Mouse (Mus musculus) central nervous system, embryonic 18 days (tissue): ENCODE data around the gene Gm5751. TPM values are rescaled to one million over a fixed set of nuclear protein-coding genes. Genes with fewer than 3 reads are reported as not detected.

Source experiments
- polyA plus RNA-seq: library from polyadenylated mRNA; depleted of rRNA; stranded (reverse); fragments of >200 nt; gene quantifications from 2 replicates; pipeline ENCODE4 v1.2.3, GENCODE M21; 2012; rRNA removed

Gm5751 gene
- polyA plus RNA-seq, result not detected in 2 replicates

GRCm38 (mm10) chrX:8873953-8874352 lies at the start of gene Gm5751:
Gene Gm5751 (plus strand): TSS chrX:8874253.

GRCm38 (mm10) chrX:8843694-8844093 lies 30.4 kb upstream of the Gm5751 start, which contains the start of gene Gm6592:
Gene Gm6592 (plus strand): TSS chrX:8843994.

GRCm38 (mm10) chrX:8892343-8893155 lies 18.5 kb downstream of the Gm5751 start, which contains the start of gene B630019K06Rik:
Gene B630019K06Rik (plus strand): TSS chrX:8892382.

Other genes with a start within 250 kb of the Gm5751 start
- not detected in 2 replicates for gene Ssxb8, start 183.4 kb upstream of the Gm5751 start, polyA plus RNA-seq
- gene Ssx9, start 125.8 kb upstream of the Gm5751 start, polyA plus RNA-seq, result not detected in 2 replicates
- not detected in 2 replicates for gene Ssxb5, start 70.6 kb upstream of the Gm5751 start, polyA plus RNA-seq
- gene Gm6592, start 30.3 kb upstream of the Gm5751 start, polyA plus RNA-seq, result not detected in 2 replicates
- 32.0 and 33.2 TPM in 2 replicates for gene B630019K06Rik, start 18.1 kb downstream of the Gm5751 start, polyA plus RNA-seq
- not detected in 2 replicates for gene Fthl17b, start 88.7 kb downstream of the Gm5751 start, polyA plus RNA-seq
- not detected in 2 replicates for gene Fthl17c, start 102.3 kb downstream of the Gm5751 start, polyA plus RNA-seq
- gene Fthl17d, start 112.5 kb downstream of the Gm5751 start, polyA plus RNA-seq, result not detected in 2 replicates
- gene Fthl17e, start 159.2 kb downstream of the Gm5751 start, polyA plus RNA-seq, result not detected in 2 replicates
- gene Fthl17f, start 188.8 kb downstream of the Gm5751 start, polyA plus RNA-seq, result not detected in 2 replicates
- gene 4930402K13Rik, start 230.3 kb downstream of the Gm5751 start, polyA plus RNA-seq, result not detected in 2 replicates